Mouse (Mus musculus): Measurements from ENCODE around the gene Oosp2.

The Oosp2 gene

DNA sequence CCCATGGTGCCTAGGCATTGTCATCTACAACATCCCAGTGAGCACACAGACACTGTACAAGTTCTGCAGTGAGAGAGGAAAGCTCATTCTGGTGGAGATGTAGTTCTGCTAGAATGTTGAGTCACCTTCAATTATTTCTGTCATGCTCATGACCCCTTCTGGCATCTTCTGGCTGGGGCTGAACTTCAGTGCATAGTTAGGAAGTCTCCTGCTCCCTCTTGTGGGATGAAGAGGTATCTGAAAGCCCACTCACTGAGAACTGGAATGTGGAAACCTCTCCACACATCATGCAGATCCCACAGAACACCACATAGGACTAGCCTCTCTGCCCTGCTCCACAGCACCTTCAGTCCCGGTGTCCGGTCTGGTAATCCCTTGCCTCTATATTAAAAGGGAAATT lies 58.3 kb downstream of the Oosp2 start:
- peak; percentile 60 for DNase-seq

DNA sequence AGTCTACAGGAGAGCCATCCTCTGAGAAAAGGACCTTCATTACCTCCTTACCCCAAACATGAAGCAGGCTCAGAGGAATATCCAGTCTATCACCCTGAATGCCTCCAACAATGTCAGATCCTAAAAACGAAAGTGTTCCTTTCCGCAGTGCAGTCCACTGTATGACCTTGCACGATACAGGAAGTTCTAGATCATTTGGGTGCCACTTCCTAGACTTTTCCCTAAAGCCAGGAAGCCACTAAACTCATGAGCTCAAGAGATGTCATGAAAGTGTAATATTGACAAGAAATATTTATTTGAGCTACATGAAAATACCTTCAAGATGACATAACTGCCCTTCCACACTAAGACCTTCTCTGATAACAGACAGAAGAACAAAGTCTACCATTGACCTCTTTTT lies 59.0 kb downstream of the Oosp2 start:
- DNase-seq, result no peak

Data from lung, postnatal 10 days (tissue).